Mouse (Mus musculus) liver, embryonic 18 days (tissue): ENCODE results near the gene Lce6a. TPM values are rescaled to one million over a fixed set of nuclear protein-coding genes. Genes with fewer than 3 reads are reported as not detected.

ENCODE experiments used
- polyA plus RNA-seq: library from polyadenylated mRNA; depleted of rRNA; stranded (reverse); fragments of >200 nt; gene quantifications from 2 replicates; pipeline ENCODE4 v1.2.3, GENCODE M21; 2012; rRNA removed

Gene Lce6a
- 0.17 and 0.32 TPM in 2 replicates for polyA plus RNA-seq

DNA sequence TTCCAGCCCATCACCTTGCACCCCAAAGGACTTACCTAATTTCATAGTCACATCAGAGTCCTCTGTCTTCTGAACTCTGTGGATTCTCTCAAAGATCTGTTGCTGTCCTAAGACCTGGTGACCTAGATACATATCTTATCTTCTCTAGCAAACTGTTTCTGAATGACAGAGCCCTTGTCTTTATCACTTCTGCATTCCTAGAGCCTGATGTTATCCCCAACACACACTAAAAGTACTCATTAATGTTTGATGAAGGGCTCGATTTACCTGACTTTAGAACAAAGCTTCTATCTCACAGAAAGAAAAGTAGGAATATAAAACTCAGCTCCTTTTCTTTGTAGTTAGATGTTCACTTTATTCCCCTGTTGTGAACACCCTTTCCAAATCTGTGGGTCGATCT lies at the start of gene Lce6a:
Gene Lce6a, minus strand, starts transcription at position 101 of the 400 bp plus-strand sequence.

DNA sequence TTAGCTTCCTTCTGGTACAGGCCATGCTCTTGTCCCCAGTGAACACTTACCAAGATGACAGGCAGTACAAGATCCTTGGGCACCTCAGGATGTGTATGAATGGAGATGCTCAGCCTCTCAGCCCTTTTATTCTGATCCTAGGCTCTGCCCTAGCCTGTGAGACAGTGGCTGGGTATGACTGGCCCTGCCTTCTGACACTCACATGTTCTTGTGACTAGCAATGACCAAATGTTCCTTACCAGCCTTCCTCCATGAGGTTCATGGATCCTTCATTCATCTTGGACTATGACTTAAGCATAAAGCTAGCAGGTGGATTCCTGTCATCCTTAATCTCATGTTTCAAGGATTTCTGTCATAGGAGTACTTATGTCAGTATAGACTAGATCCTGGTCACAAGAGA lies 48.8 kb upstream of the Lce6a start, which contains the start of gene Lce1a2:
Gene Lce1a2, minus strand, starts transcription at position 101 of the 400 bp plus-strand sequence.

DNA sequence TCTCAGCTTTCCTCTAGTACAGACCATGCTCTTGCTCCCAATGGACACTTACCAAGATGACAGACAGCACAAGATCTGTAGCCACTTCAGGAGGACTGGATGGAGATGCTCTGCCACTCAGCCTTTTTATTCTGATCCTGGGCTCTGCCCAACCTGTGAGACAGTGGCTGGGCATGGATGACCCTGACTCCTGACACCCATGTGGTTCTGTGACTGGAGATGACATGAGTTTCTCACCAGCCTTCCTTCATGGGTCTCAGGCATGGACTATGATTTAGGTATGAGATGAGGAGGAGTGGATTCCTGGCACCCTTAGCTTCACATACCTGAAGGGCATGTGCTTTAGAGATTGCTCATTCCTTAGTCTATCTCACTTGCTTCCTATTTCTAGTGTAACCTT lies 35.4 kb upstream of the Lce6a start, which contains the start of gene Lce1b:
Gene Lce1b, minus strand, starts transcription at position 101 of the 400 bp plus-strand sequence.

DNA sequence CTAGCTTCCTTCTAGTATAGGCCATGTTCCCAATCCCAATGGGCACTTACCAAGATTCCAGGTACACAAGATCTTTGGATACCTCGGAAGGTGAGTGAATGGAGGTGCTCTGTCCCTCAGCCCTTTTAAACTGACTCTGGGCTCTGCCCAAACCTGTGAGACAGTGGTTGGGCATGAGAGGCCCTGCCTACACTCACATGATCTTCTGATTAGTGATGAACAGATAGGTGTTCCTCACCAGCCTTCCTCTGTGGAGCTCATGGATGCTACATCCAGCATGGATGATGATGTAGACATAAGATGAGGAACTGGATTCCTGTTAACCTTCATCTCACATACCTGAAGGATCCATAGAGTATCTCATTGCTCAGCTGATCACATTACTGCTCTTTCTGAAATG lies 26.7 kb upstream of the Lce6a start, which contains the start of gene Lce1a1:
Gene Lce1a1, minus strand, starts transcription at position 101 of the 400 bp plus-strand sequence.

DNA sequence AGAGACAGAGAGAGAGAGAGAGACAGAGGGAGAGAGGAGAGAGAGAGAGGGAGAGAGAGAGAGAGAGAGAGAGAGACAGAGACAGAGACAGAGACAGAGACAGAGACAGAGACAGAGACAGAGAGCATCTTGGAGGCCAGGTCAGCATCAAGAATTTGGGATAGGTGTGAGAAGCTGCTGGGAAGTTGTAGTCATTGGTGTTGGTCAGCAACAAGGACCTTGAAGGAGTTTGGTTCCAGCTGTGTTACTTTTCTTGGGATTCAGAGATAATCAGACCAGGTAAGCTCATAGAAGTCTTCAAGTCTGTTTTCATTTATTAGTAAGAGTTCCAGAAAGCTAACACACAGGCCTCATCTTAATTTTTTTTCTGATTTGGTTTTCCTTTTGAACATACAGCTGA lies 14.1 kb downstream of the Lce6a start, which contains the start of gene 2210017I01Rik:
Gene 2210017I01Rik, minus strand, starts transcription at position 101 of the 400 bp plus-strand sequence.

DNA sequence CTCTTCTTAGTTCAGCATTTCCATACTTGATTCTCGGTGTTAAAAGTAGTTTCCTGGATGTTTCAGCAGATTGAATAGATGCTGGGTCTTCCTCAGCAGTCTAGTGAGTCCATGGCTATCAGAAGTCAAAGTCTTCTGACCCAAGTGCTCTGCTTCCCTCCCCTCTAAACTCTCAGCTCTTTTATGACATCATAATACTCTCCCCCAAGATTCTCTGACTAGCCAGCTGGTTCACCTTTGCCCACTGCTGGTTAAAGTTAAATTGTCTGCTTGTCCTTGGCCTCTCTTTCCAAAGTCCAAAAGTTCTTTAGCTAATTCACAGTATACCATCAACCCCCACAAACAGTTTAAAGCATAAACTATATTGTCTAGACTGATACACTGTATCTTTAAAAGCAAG lies 32.6 kb downstream of the Lce6a start, which contains the start of gene Smcp:
Gene Smcp, minus strand, starts transcription at position 140 of the 400 bp plus-strand sequence.

DNA sequence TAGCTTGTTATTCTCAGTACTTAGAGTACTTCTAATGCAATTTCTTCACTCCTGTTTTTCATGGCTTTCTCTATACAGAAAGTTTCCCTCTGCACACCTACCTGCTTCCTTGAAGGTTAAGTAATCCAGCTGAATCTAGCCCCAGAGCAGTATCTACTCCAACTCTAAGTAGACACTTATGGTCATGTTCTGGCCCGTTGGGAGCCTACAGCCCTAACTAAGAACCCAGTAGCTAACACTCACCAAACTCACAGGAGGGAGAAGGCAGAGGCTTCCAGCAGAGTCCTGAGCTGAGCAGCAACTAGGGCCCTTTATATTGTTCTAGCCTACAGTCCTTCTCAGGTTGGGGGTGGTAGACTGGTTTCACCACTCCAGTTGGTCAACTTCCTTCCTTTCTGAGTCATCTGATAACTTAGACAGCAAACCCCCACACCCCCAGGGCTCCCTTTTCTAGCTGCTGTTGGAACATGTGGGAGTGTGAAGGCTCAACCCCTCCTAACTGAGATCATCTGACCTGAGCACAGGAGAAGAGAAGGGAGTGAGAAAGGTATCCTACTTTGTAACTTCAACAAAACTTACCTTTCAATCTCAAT lies 47.9 kb downstream of the Lce6a start, which contains the start of gene Ivl:
Gene Ivl, minus strand, starts transcription at position 287 of the 593 bp plus-strand sequence.

Other genes starting within 250 kb of the Lce6a start
- gene Sprr2h, start 236.0 kb downstream of the Lce6a start, polyA plus RNA-seq, result not detected in 2 replicates
- not detected in 2 replicates for gene Sprr2i, start 213.7 kb downstream of the Lce6a start, polyA plus RNA-seq
- gene Sprr2j-ps, start 203.6 kb downstream of the Lce6a start, polyA plus RNA-seq, result not detected in 2 replicates
- 1.9 and 3.1 TPM in 2 replicates for gene Gm9774, start 192.2 kb downstream of the Lce6a start, polyA plus RNA-seq
- gene Sprr2k, start 189.1 kb downstream of the Lce6a start, polyA plus RNA-seq, result not detected in 2 replicates
- gene Sprr1b, start 182.9 kb downstream of the Lce6a start, polyA plus RNA-seq, result not detected in 2 replicates
- gene Sprr3, start 162.9 kb downstream of the Lce6a start, polyA plus RNA-seq, result not detected in 2 replicates
- gene Sprr1a, start 135.8 kb downstream of the Lce6a start, polyA plus RNA-seq, result 0.13 and 0.34 TPM in 2 replicates
- not detected in 2 replicates for gene Sprr4, start 121.2 kb downstream of the Lce6a start, polyA plus RNA-seq
- not detected in 2 replicates for gene 2310046K23Rik, start 87.1 kb downstream of the Lce6a start, polyA plus RNA-seq
- gene Ivl, start 47.9 kb downstream of the Lce6a start, polyA plus RNA-seq, result 0.06 TPM in 2 replicates
- gene Smcp, start 32.7 kb downstream of the Lce6a start, polyA plus RNA-seq, result 1.7 and 3.4 TPM in 2 replicates
- not detected in 2 replicates for gene 2210017I01Rik, start 14.2 kb downstream of the Lce6a start, polyA plus RNA-seq
- not detected in 2 replicates for gene Lce1a1, start 26.6 kb upstream of the Lce6a start, polyA plus RNA-seq
- not detected in 2 replicates for gene Lce1b, start 35.3 kb upstream of the Lce6a start, polyA plus RNA-seq
- gene Lce1a2, start 48.7 kb upstream of the Lce6a start, polyA plus RNA-seq, result not detected in 2 replicates
- gene Lce1c, start 57.6 kb upstream of the Lce6a start, polyA plus RNA-seq, result not detected in 2 replicates
- gene Lce1d, start 65.5 kb upstream of the Lce6a start, polyA plus RNA-seq, result not detected in 2 replicates
- gene Lce1e, start 87.4 kb upstream of the Lce6a start, polyA plus RNA-seq, result not detected in 2 replicates
- not detected in 2 replicates for gene Lce1f, start 98.7 kb upstream of the Lce6a start, polyA plus RNA-seq
- not detected in 2 replicates for gene Gm38119, start 117.4 kb upstream of the Lce6a start, polyA plus RNA-seq
- gene Lce1g, start 130.7 kb upstream of the Lce6a start, polyA plus RNA-seq, result not detected in 2 replicates
- not detected in 2 replicates for gene Lce1h, start 143.4 kb upstream of the Lce6a start, polyA plus RNA-seq
- gene Lce1i, start 157.2 kb upstream of the Lce6a start, polyA plus RNA-seq, result not detected in 2 replicates
- not detected in 2 replicates for gene Lce1j, start 168.9 kb upstream of the Lce6a start, polyA plus RNA-seq
- gene Lce1k, start 186.2 kb upstream of the Lce6a start, polyA plus RNA-seq, result not detected in 2 replicates
- gene Kprp, start 205.6 kb upstream of the Lce6a start, polyA plus RNA-seq, result not detected in 2 replicates
- gene Lce1l, start 229.6 kb upstream of the Lce6a start, polyA plus RNA-seq, result not detected in 2 replicates
- gene 2310050C09Rik, start 248.6 kb upstream of the Lce6a start, polyA plus RNA-seq, result not detected in 2 replicates